Mouse (Mus musculus) heart, adult 2 months (tissue): ENCODE measurements at regions not wholly inside any gene's neighbourhood (a gene's known extent, or its start where the extent isn't known, plus 50 kb on each side); places are given as distances from the start of the nearest gene placed in this dataset.

Experiments
- CTCF ChIP-seq: fragments of 200-600 bp; IDR thresholded peaks from 2 replicates; pipeline ENCODE4 v1.8.1; 2022; ENCODE audit warnings: antibody characterized with exemption, mild to moderate bottlenecking, moderate library complexity
- EP300 ChIP-seq: fragments of 200-500 bp; IDR thresholded peaks from 2 replicates; pipeline ENCODE4 v1.6.1; 2011; ENCODE audit warnings: low read depth, low read length, control low read depth; ENCODE audit not compliant: insufficient read depth
- POLR2A ChIP-seq: fragments of 200-500 bp; IDR thresholded peaks from 2 replicates; pipeline ENCODE4 v1.6.1; 2011; ENCODE audit warnings: mild to moderate bottlenecking, low read depth, low read length, control low read depth; ENCODE audit not compliant: insufficient read depth

GRCm38 (mm10) chr13:52339156-52339555 is 191.9 kb downstream of the Diras2 start:
- no peak for TF ChIP-seq CTCF
- no peak for TF ChIP-seq POLR2A
- no peak for TF ChIP-seq EP300
